Mouse (Mus musculus) ovary, postnatal 36 days (tissue): Measurements from ENCODE around the gene Dtl.
A peak's percentile ranks its signal among the peaks of the same experiment; 100 is the strongest.

Source experiments
- DNase-seq: peaks from one replicate; pipeline ENCODE4 v3.0.0; 2022; ENCODE audit warnings: low spot score, mixed read lengths

Gene Dtl

GRCm38 (mm10) chr1:191575458-191576247, at the start of gene Dtl, which contains the start of gene Ints7:
TSS of gene Dtl (minus strand) at chr1:191575544.
TSS of gene Ints7 (plus strand) at chr1:191575636.
- DNase-seq: peak; percentile 100

GRCm38 (mm10) chr1:191625026-191625425, 49.7 kb upstream of the Dtl start:
- no peak for DNase-seq

- no peak for DNase-seq
Measured at GRCm38 (mm10) chr1:191624492-191624891, 49.1 kb upstream of the Dtl start.

GRCm38 (mm10) chr1:191622801-191623200, 47.5 kb upstream of the Dtl start:
- DNase-seq: no peak

DNA sequence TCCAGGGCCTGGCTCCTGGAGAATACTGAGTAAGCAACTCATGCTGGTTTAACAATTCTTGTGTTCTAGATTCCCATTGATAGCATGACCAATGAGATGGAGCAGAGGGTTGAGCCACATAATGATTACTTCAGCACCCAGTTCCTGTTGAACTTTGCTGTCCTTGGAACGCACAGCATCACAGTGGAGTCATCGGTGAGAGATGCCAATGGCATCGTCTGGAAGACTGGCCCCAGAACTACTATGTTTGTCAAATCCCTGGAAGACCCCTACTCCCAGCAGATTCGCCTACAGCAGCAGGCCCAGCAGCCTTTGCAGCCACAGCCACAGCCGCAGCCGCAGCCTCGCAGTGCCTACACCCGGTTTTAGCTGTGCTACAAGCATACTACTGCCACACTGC, 45.8 kb upstream of the Dtl start:
- no peak for DNase-seq

DNA sequence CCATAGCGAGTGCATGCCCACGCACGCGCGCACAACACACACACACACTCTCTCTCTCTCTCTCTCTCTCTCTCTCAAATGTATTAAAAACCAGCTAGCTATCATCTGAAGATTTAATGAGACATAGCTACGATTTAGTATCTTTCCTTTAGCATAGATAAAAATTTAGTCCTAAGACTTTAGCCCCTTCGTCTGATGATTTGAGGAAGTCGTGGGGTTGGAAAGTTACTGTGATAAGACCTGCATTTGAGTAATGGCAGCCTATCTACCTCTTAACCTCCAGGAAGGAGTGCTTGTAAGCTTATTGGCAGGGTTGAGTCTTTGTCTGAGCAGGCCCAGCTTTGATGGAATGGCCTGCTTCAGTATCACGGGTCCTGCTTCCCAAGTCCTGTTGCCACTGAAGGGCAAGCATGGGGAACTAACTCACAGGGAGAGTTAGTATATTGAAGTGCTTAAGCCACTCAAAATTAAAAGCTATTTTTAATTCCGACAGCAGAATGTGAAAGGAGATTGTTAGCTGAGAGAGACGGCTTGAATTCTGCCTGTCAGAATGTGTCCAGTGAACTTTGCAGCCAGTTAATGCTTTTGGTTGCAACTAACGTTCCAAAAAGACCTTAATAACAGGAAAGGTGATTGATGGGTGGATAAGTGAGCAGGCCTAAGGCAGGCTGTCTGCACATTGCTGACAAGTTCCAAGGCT, 42.9 kb upstream of the Dtl start:
- no peak for DNase-seq

- DNase-seq: no peak
Measured at GRCm38 (mm10) chr1:191617589-191617988, 42.2 kb upstream of the Dtl start.

- DNase-seq: no peak
Measured at GRCm38 (mm10) chr1:191616245-191616644, 40.9 kb upstream of the Dtl start.

- no peak for DNase-seq
Measured at GRCm38 (mm10) chr1:191612877-191613276, 37.5 kb upstream of the Dtl start.

GRCm38 (mm10) chr1:191611686-191612085, 36.3 kb upstream of the Dtl start:
- DNase-seq: no peak

DNA sequence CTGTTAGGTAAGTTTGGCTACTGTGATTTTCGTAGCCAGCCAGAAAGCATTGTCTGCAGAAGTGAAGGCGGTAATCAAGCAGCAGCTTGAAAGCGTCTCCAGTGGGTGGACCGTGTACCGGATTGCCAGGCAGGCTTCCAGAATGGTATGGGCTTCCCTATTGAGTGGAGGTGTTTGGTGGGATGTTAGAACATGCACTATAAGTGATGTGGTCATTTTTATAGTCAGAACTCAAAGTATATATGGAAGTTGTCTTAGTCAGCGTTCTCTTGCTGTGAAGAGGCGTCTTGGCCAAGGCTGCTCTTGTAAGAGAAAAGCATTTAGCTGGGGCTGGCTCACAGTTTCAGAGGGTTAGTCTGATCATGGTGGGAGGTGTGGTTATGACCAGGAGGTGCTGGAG, 35.0 kb upstream of the Dtl start:
- no peak for DNase-seq

- no peak for DNase-seq
Measured at GRCm38 (mm10) chr1:191609578-191609977, 34.2 kb upstream of the Dtl start.

GRCm38 (mm10) chr1:191609051-191609450, 33.7 kb upstream of the Dtl start:
- no peak for DNase-seq

DNA sequence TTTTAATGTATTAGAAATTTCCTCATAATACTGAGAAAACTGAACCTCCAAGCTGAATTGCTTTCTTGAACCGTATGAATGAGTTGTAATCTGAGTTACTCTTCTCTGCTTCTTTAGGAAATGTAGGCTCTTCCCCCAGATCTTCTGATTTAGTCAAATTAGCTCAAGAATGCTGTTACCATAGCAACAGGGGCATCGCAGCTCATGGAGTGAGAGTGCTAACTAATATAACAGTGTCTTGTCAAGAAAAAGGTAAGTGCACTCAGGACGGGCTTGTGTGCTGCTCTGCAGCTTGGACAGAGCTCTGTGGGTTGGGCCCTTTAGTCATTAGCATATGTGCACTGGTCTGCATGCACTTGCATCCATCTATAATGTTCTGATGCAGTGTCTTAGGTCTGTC, 29.3 kb upstream of the Dtl start:
- DNase-seq: no peak

GRCm38 (mm10) chr1:191599210-191599609, 23.9 kb upstream of the Dtl start:
- DNase-seq: no peak

- DNase-seq: no peak
Measured at GRCm38 (mm10) chr1:191596076-191596475, 20.7 kb upstream of the Dtl start.

GRCm38 (mm10) chr1:191592016-191592720, 16.8 kb upstream of the Dtl start:
- no peak for DNase-seq

DNA sequence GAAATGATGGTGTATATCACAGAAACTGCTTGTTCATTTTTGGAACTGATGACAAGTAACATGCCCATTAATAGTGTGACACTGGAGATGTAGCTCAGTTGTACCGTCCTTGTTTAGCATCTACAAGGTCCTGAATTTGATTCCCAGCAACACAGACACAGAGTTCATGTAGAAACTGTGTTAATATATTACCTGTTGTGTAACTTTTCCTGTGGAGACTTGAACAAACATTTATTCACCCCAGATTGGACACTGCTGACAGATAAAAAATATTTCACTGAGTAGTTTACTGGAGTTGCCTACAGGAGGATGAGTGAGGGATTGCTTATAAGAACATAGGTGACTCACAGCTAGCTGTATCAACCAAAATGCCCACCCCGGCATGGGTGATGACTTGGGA, 13.4 kb upstream of the Dtl start:
- DNase-seq: no peak

- DNase-seq: no peak
Measured at GRCm38 (mm10) chr1:191587062-191587461, 11.7 kb upstream of the Dtl start.

DNA sequence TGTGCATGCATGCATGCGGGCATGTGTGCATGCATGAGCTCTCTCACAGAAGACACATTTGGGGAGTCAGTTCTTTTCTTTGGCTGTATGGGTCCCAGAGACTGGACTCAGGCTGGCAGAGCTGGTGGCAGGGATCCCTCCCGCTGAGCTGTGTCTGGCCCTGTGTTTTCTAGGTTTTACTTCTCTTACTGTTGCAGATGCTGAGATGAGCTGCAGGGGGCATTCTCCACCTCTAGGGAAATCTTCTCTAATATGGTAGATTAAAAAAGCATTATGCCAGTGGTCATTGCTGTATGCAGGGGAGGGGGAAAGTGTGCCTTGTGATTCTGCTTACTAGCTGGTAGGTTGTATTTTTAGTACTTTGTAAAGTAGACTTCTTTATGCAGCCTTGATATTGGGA, 10.4 kb upstream of the Dtl start:
- no peak for DNase-seq

DNA sequence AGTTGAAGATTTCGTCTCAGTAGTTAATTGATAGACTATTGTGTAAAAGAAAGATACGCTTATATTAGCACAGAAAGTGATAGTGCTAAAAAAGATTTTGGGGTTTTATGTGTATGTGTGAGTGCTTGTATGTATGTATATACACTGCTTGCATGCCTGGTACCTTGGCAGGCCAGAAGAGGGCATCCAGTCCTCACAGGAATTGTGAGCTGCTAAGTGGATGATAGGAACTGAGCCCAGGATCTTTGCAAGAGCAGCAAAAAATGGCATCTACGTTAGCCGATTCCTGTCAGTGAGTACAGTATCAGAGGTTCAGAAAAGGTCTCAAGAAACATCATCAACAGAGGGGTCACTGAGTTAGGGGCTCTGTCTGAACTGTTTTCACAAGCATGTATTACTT, 9.1 kb upstream of the Dtl start:
- DNase-seq: no peak

GRCm38 (mm10) chr1:191583836-191584235, 8.5 kb upstream of the Dtl start:
- no peak for DNase-seq

GRCm38 (mm10) chr1:191581641-191582040, 6.3 kb upstream of the Dtl start:
- DNase-seq: no peak
